Mouse (Mus musculus) liver, postnatal 0 days (tissue): ENCODE data around the gene Rpf2. TPM values are rescaled to one million over a fixed set of nuclear protein-coding genes. Genes with fewer than 3 reads are reported as not detected.

ENCODE experiments used
- ATAC-seq: fragments of 200-750 bp; cut with Nextera tagmentation; 2 replicates; pipeline ENCODE4 v1.8.0; 2017; ENCODE audit warnings: mild to moderate bottlenecking, moderate library complexity
- DNase-seq: peaks from one replicate; pipeline ENCODE4 v3.0.0-alpha.2; 2016
- H3K27ac ChIP-seq: fragments of 300-500 bp; sonication (generic); 2 replicates; pipeline ENCODE4 v1.5.1; 2014; ENCODE audit warnings: antibody characterized with exemption, moderate library complexity, mild to moderate bottlenecking, low read depth
- H3K27me3 ChIP-seq: fragments of 300-500 bp; sonication (generic); 2 replicates; pipeline ENCODE4 v1.6.1; 2014; ENCODE audit warnings: low read length, control low read depth, mixed read lengths; ENCODE audit not compliant: insufficient read depth
- H3K36me3 ChIP-seq: fragments of 300-500 bp; sonication (generic); replicated peaks from 2 replicates; pipeline ENCODE4 v1.6.1; 2014; ENCODE audit warnings: mild to moderate bottlenecking, control low read depth, low read length, moderate library complexity, mixed read lengths; ENCODE audit not compliant: insufficient read depth
- H3K4me1 ChIP-seq: fragments of 300-500 bp; sonication (generic); 2 replicates; pipeline ENCODE4 v1.6.1; 2014; ENCODE audit warnings: antibody characterized with exemption, mild to moderate bottlenecking, control low read depth; ENCODE audit not compliant: insufficient read depth
- H3K4me2 ChIP-seq: fragments of 300-500 bp; sonication (generic); 2 replicates; pipeline ENCODE4 v1.6.1; 2014; ENCODE audit warnings: low read depth, mild to moderate bottlenecking, low read length, moderate library complexity, mixed read lengths
- H3K4me3 ChIP-seq: fragments of 300-500 bp; sonication (generic); 2 replicates; pipeline ENCODE4 v1.5.1; 2014; ENCODE audit warnings: low read depth, low read length
- H3K9ac ChIP-seq: fragments of 300-500 bp; sonication (generic); replicated peaks from 2 replicates; pipeline ENCODE4 v1.6.1; 2014; ENCODE audit warnings: mild to moderate bottlenecking, moderate library complexity
- H3K9me3 ChIP-seq: fragments of 300-500 bp; sonication (generic); 2 replicates; pipeline ENCODE4 v1.6.1; 2016; ENCODE audit warnings: mild to moderate bottlenecking, control low read depth, low read length, mixed read lengths
- CTCF ChIP-seq: sonication (generic); IDR thresholded peaks from 2 replicates; pipeline ENCODE4 v1.5.1; 2016; ENCODE audit warnings: antibody characterized with exemption, low read depth
- EP300 ChIP-seq: IDR thresholded peaks from 2 replicates; pipeline ENCODE4 v1.6.1; 2016; ENCODE audit warnings: antibody characterized with exemption, low read depth, mild to moderate bottlenecking
- WGBS: fragments of 180-500 bp; shearing (Covaris S2); extraction: QIAGEN DNeasy Blood & Tissue Kit; methylation state at CpG from one replicate; pipeline ENCODE4 v1.1.7; 2014; ENCODE audit not compliant: insufficient replicate concordance; 5-methylcytosine and 5-hydroxymethylcytosine counted together
- polyA plus RNA-seq: library from polyadenylated mRNA; unstranded; fragments of >200 nt; fragmentation: Nextera tagmentation; extraction: Ambion mirVana; gene quantifications from 2 replicates; pipeline ENCODE4 v1.2.1, GENCODE M21; 2015

Rpf2 gene
- polyA plus RNA-seq, 1 experiment from 2014 or later = 24.1 TPM

GRCm38 (mm10) chr10:40233241-40233640, 13.6 kb downstream of the Rpf2 start:
- DNase-seq (no peak), ATAC-seq (no peak)
- H3K27ac ChIP-seq = no peak overlapping the region
- no peaks in the 10 kb centered on the region for H3K27me3 ChIP-seq
- no peak overlapping the region for H3K9ac ChIP-seq
- peaks cover 39% of the 10 kb centered on the region for H3K36me3 ChIP-seq
- no peaks in the 10 kb centered on the region for H3K9me3 ChIP-seq
- H3K4me1 ChIP-seq = no peaks in the 10 kb centered on the region
- no peak overlapping the region for H3K4me2 ChIP-seq
- TF ChIP-seq EP300 (no peak), CTCF (no peak)
- 60% methylated on average over 3 of the region's 3 CpGs for WGBS
- H3K4me3 ChIP-seq = no peak overlapping the region

GRCm38 (mm10) chr10:40232442-40232841, 14.4 kb downstream of the Rpf2 start:
- no peak for TF ChIP-seq CTCF
- no peak for TF ChIP-seq EP300
- no peak overlapping the region for H3K4me2 ChIP-seq
- H3K9me3 ChIP-seq = no peaks in the 10 kb centered on the region
- no peak overlapping the region for H3K4me3 ChIP-seq
- peaks cover 33% of the 10 kb centered on the region for H3K36me3 ChIP-seq
- H3K9ac ChIP-seq = no peak overlapping the region
- DNase-seq (no peak), ATAC-seq (no peak)
- no peaks in the 10 kb centered on the region for H3K27me3 ChIP-seq
- H3K4me1 ChIP-seq = no peaks in the 10 kb centered on the region
- no peak overlapping the region for H3K27ac ChIP-seq
- 36% methylated on average over 7 of the region's 7 CpGs for WGBS

- Histone ChIP-seq H3K36me3 (peaks cover 47% of the 10 kb centered on the region), H3K27ac (0 out of 2 replicates have a peak overlapping the region, but pooled peaks have one; percentile 17), H3K4me1 (no peaks in the 10 kb centered on the region), H3K27me3 (no peaks in the 10 kb centered on the region), H3K4me2 (no peak overlapping the region), H3K4me3 (no peak overlapping the region), H3K9ac (no peak overlapping the region), H3K9me3 (no peaks in the 10 kb centered on the region)
- ATAC-seq = no peak
- 79% methylated on average over 1 of the region's 1 CpGs for WGBS
- TF ChIP-seq CTCF (no peak), EP300 (no peak)
- DNase-seq = no peak
Measured at GRCm38 (mm10) chr10:40229725-40230124, 17.1 kb downstream of the Rpf2 start.

- no peak overlapping the region for H3K4me3 ChIP-seq
- no peaks in the 10 kb centered on the region for H3K27me3 ChIP-seq
- no peak for TF ChIP-seq CTCF
- no peak for TF ChIP-seq EP300
- no peak overlapping the region for H3K4me2 ChIP-seq
- DNase-seq (no peak), ATAC-seq (no peak)
- H3K9me3 ChIP-seq = no peaks in the 10 kb centered on the region
- peaks cover 54% of the 10 kb centered on the region for H3K36me3 ChIP-seq
- no peak overlapping the region for H3K9ac ChIP-seq
- WGBS = 81% methylated on average over 4 of the region's 4 CpGs
- no peaks in the 10 kb centered on the region for H3K4me1 ChIP-seq
- H3K27ac ChIP-seq = no peak overlapping the region
Measured at GRCm38 (mm10) chr10:40227660-40228303, 19.1 kb downstream of the Rpf2 start.

GRCm38 (mm10) chr10:40218874-40219273, 28.0 kb downstream of the Rpf2 start:
- WGBS = 60% methylated on average over 3 of the region's 3 CpGs
- no peak for ATAC-seq
- peaks cover 14% of the 10 kb centered on the region for H3K36me3 ChIP-seq
- H3K9me3 ChIP-seq = 0 out of 2 replicates have a peak, but pooled peaks cover 4% of the 10 kb centered on the region
- H3K27me3 ChIP-seq = no peaks in the 10 kb centered on the region
- no peak for DNase-seq
- H3K4me3 ChIP-seq = no peak overlapping the region
- H3K9ac ChIP-seq = no peak overlapping the region
- no peaks in the 10 kb centered on the region for H3K4me1 ChIP-seq
- H3K4me2 ChIP-seq = no peak overlapping the region
- H3K27ac ChIP-seq = no peak overlapping the region
- TF ChIP-seq EP300 = no peak
- TF ChIP-seq CTCF = no peak

GRCm38 (mm10) chr10:40212443-40213169, 34.2 kb downstream of the Rpf2 start:
- WGBS = 34% methylated on average over 13 of the region's 13 CpGs
- ATAC-seq (peak; percentile 98), DNase-seq (peak; percentile 92)
- Histone ChIP-seq H3K27ac (no peak overlapping the region), H3K27me3 (no peaks in the 10 kb centered on the region), H3K4me2 (no peak overlapping the region), H3K4me1 (no peaks in the 10 kb centered on the region), H3K9ac (no peak overlapping the region), H3K9me3 (no peaks in the 10 kb centered on the region), H3K4me3 (no peak overlapping the region), H3K36me3 (no peaks in the 10 kb centered on the region)
- peak; percentile 99 for TF ChIP-seq CTCF
- TF ChIP-seq EP300 = no peak
